Mouse (Mus musculus) cortical plate, adult 2 months (tissue): ENCODE data around the gene Ppox. TPM values are rescaled to one million over a fixed set of nuclear protein-coding genes. Genes with fewer than 3 reads are reported as not detected.

Experiments used
- H3K27ac ChIP-seq: fragments of 200-500 bp; 2 replicates; pipeline ENCODE4 v1.5.1; 2012; ENCODE audit warnings: low read length, control low read depth, inconsistent platforms; ENCODE audit not compliant: insufficient read depth
- H3K4me1 ChIP-seq: fragments of 200-500 bp; 2 replicates; pipeline ENCODE4 v1.6.1; 2011; ENCODE audit warnings: low read length; ENCODE audit not compliant: control insufficient read depth, insufficient read depth
- H3K4me3 ChIP-seq: fragments of 200-500 bp; 2 replicates; pipeline ENCODE4 v1.5.1; 2011; ENCODE audit warnings: mild to moderate bottlenecking, low read length, control low read depth; ENCODE audit not compliant: insufficient read depth
- CTCF ChIP-seq: fragments of 200-500 bp; IDR thresholded peaks from 2 replicates; pipeline ENCODE4 v1.5.1; 2011; ENCODE audit warnings: mild to moderate bottlenecking, control low read depth, low read length; ENCODE audit not compliant: insufficient read depth; ENCODE audit errors: extremely low read depth
- POLR2A ChIP-seq: fragments of 200-500 bp; IDR thresholded peaks from 2 replicates; pipeline ENCODE4 v1.6.1; 2011; ENCODE audit warnings: mild to moderate bottlenecking, low read length, control low read depth; ENCODE audit not compliant: insufficient read depth; ENCODE audit errors: extremely low read depth
- polyA plus RNA-seq: library from polyadenylated mRNA; depleted of rRNA; stranded (reverse); fragments of >200 nt; gene quantifications from 2 replicates; pipeline ENCODE4 v1.2.3, GENCODE M21; 2012

Ppox gene
- polyA plus RNA-seq, 1 experiment, result 72.1 TPM

- TF ChIP-seq POLR2A, result no peak
- Histone ChIP-seq H3K4me1 (no peaks in the 10 kb centered on the region), H3K27ac (no peak overlapping the region), H3K4me3 (no peak overlapping the region)
Observed at GRCm38 (mm10) chr1:171279012-171279705, 1.8 kb downstream of the Ppox start.

DNA sequence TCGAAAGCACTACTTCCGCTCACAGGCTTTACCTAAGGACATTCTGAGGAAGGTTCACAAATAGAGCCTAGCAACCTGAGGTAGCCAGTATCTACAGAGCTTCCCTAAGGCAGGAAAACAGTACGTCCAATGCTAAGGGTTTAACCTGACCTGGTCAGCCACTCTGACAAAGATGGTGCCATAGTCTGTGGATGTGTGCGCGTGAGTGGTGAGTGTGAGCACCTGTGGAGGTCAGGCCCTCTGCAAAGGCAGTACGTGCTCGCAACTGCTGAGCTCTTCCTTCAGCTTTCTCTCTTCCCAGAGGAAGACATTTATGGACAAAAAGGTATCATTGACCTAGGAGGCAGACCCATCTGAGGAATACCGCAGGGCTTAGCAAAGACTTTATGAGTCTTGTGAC is 2.5 kb downstream of the Ppox start:
- no peak overlapping the region for H3K27ac ChIP-seq
- TF ChIP-seq CTCF (no peak), POLR2A (no peak)
- no peak overlapping the region for H3K4me3 ChIP-seq
- H3K4me1 ChIP-seq, result no peaks in the 10 kb centered on the region

DNA sequence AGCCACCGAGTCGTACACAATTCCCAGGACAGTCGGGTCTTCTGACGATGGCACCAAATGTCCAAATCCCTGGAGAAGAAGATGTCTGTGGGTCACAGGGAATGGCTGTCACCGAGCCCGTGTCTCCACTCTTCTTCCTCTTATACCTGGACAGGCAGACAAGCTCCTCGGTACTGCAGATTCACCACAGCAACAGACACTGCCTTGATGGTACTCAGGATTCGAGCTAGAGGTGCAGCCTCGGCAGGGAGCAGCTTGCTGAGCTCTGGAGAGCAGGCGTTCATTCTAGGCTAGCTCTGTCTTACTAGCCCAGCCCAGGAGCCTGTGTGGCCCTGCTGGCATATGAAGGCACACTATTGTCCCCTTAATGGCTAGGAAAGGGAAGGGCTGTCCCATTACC is 3.2 kb downstream of the Ppox start:
- Histone ChIP-seq H3K27ac (no peak overlapping the region), H3K4me1 (no peaks in the 10 kb centered on the region), H3K4me3 (no peak overlapping the region)
- TF ChIP-seq CTCF, result no peak

DNA sequence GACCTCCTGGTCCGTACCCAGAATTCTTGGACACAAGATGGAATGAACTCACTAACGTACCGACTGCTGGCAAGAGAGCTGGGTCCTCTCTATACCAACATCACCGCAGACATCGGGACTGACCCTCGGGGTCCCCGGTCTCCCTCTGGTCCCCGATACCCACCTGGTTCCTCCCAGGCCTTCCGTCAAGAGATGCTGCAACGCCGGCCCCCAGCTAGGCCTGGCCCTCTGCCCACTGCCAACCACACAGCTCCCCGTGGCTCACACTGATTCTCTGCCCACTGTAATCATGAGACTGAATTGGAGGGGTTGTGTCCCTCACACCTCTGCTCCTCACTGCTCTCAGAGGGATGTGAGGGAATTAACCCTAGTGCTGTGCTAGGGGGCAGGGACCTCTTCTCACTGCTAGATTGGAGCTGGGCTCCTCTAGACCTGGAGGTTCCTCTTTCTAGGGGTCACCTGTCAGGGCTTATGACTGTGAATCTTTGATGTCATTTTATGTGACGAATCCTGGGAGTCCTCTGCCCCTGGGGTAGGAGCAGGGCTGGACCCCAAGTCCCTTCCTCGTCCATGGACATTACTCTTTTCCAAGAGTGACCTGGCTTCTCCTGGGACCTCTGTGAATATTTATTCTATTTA is 4.8 kb downstream of the Ppox start:
- H3K4me1 ChIP-seq, result peaks cover 3% of the 10 kb centered on the region; the same call in 1 of the 2 replicates
- H3K4me3 ChIP-seq, result no peak overlapping the region
- TF ChIP-seq CTCF (no peak), POLR2A (no peak)
- H3K27ac ChIP-seq, result no peak overlapping the region

DNA sequence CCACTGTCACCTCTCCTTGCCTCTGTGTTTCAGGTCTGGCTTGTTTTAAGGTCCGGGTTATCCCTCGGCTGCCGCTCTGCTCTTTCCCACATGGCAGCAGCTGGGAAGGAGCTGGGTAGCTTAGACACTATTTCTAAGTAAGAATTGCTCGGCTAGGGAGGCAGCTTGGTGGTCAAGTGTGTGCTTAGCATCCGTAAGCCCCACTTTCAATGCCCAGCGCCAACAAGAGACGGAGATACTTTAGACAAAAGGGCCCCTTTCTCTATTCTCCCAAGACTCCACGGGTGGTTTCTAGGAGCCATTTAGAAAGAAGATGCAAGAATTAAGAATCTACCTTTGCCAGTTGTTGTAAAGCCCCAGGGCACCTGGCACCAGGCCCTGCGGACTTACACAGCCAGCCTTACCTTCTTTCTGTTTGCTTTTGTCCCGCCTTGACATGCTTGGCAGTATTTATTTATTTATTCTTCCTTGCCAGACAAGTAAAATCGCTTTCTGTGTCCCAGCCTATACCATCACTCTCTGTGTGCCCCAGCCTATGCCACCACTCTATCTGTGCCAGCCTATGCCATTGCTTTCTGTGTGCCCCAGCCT is 5.7 kb downstream of the Ppox start:
- no peak for TF ChIP-seq POLR2A
- no peak for TF ChIP-seq CTCF
- H3K4me3 ChIP-seq, result no peak overlapping the region
- no peak overlapping the region for H3K27ac ChIP-seq
- H3K4me1 ChIP-seq, result peaks cover 7% of the 10 kb centered on the region; the same call in 1 of the 2 replicates

- TF ChIP-seq CTCF, result no peak
- TF ChIP-seq POLR2A, result no peak
- no peak overlapping the region for H3K4me3 ChIP-seq
- H3K27ac ChIP-seq, result no peak overlapping the region
- H3K4me1 ChIP-seq, result peaks cover 7% of the 10 kb centered on the region; the same call in 1 of the 2 replicates
Observed at GRCm38 (mm10) chr1:171274171-171274570, 6.8 kb downstream of the Ppox start.

DNA sequence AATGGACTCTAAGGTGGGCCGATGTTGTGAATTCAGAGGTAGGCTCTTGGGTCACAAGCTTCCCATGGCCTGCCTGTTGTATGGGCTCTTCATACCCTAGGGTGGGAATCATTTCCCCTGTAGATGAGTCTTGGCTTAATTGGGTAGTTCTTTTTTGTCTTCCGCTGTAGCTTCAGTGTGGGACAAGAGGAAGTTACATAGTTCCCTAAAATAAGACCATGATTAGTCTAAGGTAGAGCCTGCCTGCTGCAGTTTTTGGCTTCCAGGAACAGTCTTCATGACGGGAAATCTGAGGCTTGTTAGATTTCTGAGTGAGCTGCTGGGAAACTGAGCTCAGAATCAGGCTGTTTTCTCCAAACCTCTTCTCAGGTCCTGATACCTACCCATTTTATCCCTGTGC is 8.9 kb downstream of the Ppox start:
- Histone ChIP-seq H3K4me1 (peaks cover 7% of the 10 kb centered on the region; the same call in 1 of the 2 replicates), H3K27ac (no peak overlapping the region), H3K4me3 (no peak overlapping the region)
- no peak for TF ChIP-seq POLR2A
- no peak for TF ChIP-seq CTCF

GRCm38 (mm10) chr1:171271622-171272021 is 9.4 kb downstream of the Ppox start:
- TF ChIP-seq POLR2A (no peak), CTCF (no peak)
- peaks cover 7% of the 10 kb centered on the region; the same call in 1 of the 2 replicates for H3K4me1 ChIP-seq
- H3K4me3 ChIP-seq, result peak overlapping the region; percentile 95; the same call in 1 of the 2 replicates

DNA sequence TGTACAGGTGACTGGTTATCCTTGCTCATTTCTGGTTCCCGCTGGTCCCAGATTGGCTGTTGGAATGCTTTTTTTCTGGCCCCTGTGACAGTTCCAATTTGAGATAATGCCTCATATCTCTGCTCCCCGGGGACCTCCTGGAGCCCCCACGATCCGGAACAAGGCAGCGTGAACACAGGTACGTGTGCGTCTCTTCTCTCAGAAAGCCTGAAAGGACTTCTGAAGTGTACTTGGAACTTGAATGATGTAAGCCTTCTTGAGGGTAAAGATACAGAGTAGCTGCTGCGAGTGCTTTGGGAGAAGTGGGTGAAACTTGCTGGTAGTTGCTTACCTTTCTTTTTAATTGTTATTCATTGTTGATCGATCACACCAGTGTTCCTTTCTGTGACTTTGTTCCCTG is 9.8 kb downstream of the Ppox start:
- Histone ChIP-seq H3K27ac (no peak overlapping the region), H3K4me1 (peaks cover 7% of the 10 kb centered on the region; the same call in 1 of the 2 replicates), H3K4me3 (peak overlapping the region; percentile 95)
- TF ChIP-seq POLR2A (no peak), CTCF (no peak)

More at GRCm38 (mm10) chr1:171271622-171272021, 9.4 kb downstream of the Ppox start:
- no peak overlapping the region for H3K27ac ChIP-seq

DNA sequence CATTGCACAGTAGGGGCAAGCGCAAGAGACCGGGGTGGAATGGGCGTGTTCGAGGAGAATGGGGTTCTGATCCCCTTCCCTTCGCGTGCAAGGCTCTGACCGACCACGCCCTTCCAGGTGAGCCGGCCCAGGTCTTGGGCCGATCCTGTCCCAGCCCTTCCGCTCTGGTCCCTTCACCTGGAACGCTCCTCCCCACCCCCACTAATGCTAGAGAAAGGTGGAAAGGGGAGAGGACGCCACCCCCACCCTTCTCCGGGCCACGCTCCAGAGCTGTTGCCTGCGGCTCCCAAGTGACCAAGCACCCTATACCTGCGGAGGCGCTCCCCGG is 10.4 kb downstream of the Ppox start:
- peak overlapping the region; percentile 54; the same call in 1 of the 2 replicates for H3K27ac ChIP-seq
- H3K4me1 ChIP-seq, result peaks cover 7% of the 10 kb centered on the region; the same call in 1 of the 2 replicates
- peak overlapping the region; percentile 95 for H3K4me3 ChIP-seq
- TF ChIP-seq POLR2A, result no peak
- no peak for TF ChIP-seq CTCF
